Mouse (Mus musculus) heart, postnatal 0 days (tissue): ENCODE data around the gene Cox17. TPM values are rescaled to one million over a fixed set of nuclear protein-coding genes. Genes with fewer than 3 reads are reported as not detected.

Experiments used
- ATAC-seq: fragments of 200-750 bp; cut with Nextera tagmentation; 2 replicates; pipeline ENCODE4 v1.8.0; 2017; ENCODE audit warnings: low read depth, moderate number of reproducible peaks, moderate library complexity; ENCODE audit not compliant: insufficient read depth
- DNase-seq: peaks from one replicate; pipeline ENCODE4 v3.0.0-alpha.2; 2016; ENCODE audit warnings: low spot score
- H3K27ac ChIP-seq: fragments of 300-500 bp; sonication (generic); 2 replicates; pipeline ENCODE4 v1.5.1; 2014; ENCODE audit warnings: low read depth, mild to moderate bottlenecking
- H3K27me3 ChIP-seq: fragments of 300-500 bp; sonication (generic); 2 replicates; pipeline ENCODE4 v1.6.1; 2014; ENCODE audit warnings: low read length, mixed read lengths; ENCODE audit not compliant: control insufficient read depth, insufficient read depth
- H3K36me3 ChIP-seq: fragments of 300-500 bp; sonication (generic); replicated peaks from 2 replicates; pipeline ENCODE4 v1.6.1; 2014; ENCODE audit warnings: low read length, mixed read lengths; ENCODE audit not compliant: control insufficient read depth, insufficient read depth
- H3K4me1 ChIP-seq: fragments of 300-500 bp; sonication (generic); 2 replicates; pipeline ENCODE4 v1.6.1; 2014; ENCODE audit warnings: antibody characterized with exemption; ENCODE audit not compliant: control insufficient read depth, insufficient read depth
- H3K4me2 ChIP-seq: fragments of 300-500 bp; sonication (generic); 2 replicates; pipeline ENCODE4 v1.6.1; 2014; ENCODE audit warnings: low read depth, mild to moderate bottlenecking, low read length, moderate library complexity
- H3K4me3 ChIP-seq: fragments of 300-500 bp; sonication (generic); 2 replicates; pipeline ENCODE4 v1.5.1; 2014; ENCODE audit warnings: low read depth, low read length
- H3K9ac ChIP-seq: fragments of 300-500 bp; sonication (generic); replicated peaks from 2 replicates; pipeline ENCODE4 v1.6.1; 2014; ENCODE audit warnings: low read depth, low read length, mixed read lengths
- H3K9me3 ChIP-seq: fragments of 300-500 bp; sonication (generic); replicated peaks from 2 replicates; pipeline ENCODE4 v1.6.1; 2016; ENCODE audit warnings: low read length; ENCODE audit not compliant: control insufficient read depth
- CTCF ChIP-seq: IDR thresholded peaks from 2 replicates; pipeline ENCODE4 v1.5.1; 2016; ENCODE audit warnings: antibody characterized with exemption, control low read depth, low read depth
- EP300 ChIP-seq: IDR thresholded peaks from 2 replicates; pipeline ENCODE4 v1.6.1; 2016; ENCODE audit warnings: antibody characterized with exemption, low read depth
- WGBS: fragments of 180-500 bp; shearing (Covaris S2); extraction: QIAGEN DNeasy Blood & Tissue Kit; methylation state at CpG from one replicate; pipeline ENCODE4 v1.1.7; 2014; 5-methylcytosine and 5-hydroxymethylcytosine counted together
- polyA plus RNA-seq: library from polyadenylated mRNA; unstranded; fragments of >200 nt; fragmentation: Nextera tagmentation; extraction: Ambion mirVana; gene quantifications from 2 replicates; pipeline ENCODE4 v1.2.1, GENCODE M21; 2015
- total RNA-seq: library from RNA; depleted of rRNA; stranded (reverse); fragments of >200 nt; gene quantifications from 2 replicates; pipeline ENCODE4 v1.2.3, GENCODE M21; 2014; ENCODE audit warnings: low replicate concordance

Cox17 gene
- total and polyA plus RNA-seq, 2 experiments from 2014 or later, result 84.7 to 579 TPM

DNA sequence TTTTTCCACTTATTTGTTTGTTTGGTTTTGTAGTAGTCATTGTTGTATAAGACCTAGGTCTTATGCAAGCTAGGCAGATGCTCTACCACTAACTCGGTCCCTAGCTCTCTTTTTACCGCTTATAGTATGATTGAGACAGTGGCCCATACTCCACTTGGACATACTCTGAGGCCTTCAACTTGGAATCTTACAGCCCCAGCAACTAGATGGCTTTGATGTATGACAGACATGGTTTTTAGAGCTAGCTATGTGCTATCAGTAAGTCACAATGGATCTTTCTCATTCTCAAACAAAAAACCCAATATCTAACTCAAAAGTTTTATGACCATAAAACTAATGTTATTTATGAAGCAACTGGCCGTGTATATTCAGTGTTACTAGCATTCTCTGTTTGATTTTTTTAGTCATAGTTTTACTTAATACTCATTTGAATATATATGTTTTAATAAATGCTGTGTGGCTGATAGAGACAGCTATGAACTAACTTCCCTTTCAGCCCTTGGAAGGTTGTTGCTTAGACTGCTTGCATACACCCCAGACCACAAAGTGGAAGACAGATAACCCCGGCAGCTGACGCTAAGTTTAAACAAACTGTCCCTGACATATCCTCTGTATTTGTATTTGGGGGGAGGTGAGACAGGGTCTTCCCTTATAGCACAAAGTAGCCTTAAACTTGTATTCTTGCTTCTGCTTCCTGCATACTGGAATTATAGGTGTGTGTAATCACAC, 7.6 kb downstream of the Cox17 start:
- Histone ChIP-seq H3K4me3 (no peak overlapping the region), H3K9me3 (no peaks in the 10 kb centered on the region), H3K4me2 (no peak overlapping the region), H3K27me3 (no peaks in the 10 kb centered on the region), H3K27ac (peak overlapping the region; percentile 43; the same call in 1 of the 2 replicates), H3K4me1 (peaks cover 11% of the 10 kb centered on the region), H3K9ac (no peak overlapping the region), H3K36me3 (peaks cover 12% of the 10 kb centered on the region; the same call in 1 of the 2 replicates)
- TF ChIP-seq EP300 (no peak), CTCF (no peak)
- ATAC-seq, result no peak
- WGBS, result 60% methylated on average over 5 of the region's 5 CpGs
- no peak for DNase-seq

DNA sequence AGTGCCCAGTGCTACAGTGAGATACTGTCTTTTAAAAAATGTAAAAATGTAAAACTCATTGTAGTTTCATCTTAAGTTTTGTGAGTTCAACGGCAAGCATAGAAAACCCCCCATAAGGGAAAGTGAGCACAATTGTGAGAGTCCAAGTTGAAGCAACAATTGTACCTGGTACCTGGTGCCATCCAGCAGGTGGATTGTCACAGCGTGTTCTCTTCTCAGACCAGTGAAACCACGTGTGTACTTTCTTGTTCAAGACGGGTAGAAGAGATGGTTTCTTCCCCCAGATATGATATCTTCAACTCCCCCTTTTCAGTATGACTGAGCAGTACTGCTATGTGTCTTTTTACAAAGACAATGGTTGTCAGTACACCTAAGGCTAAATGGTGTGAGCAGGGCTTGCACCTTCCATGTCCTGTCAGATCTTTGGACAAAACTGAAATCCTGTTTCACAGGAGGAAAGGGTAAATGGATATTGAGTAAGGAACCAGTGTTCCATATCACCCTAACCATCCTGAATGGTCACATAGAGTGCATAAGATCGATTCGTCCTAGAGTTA, 11.5 kb downstream of the Cox17 start:
- 84% methylated on average over 6 of the region's 6 CpGs for WGBS
- Histone ChIP-seq H3K4me1 (peaks cover 29% of the 10 kb centered on the region), H3K4me3 (no peak overlapping the region), H3K9me3 (no peaks in the 10 kb centered on the region), H3K36me3 (no peaks in the 10 kb centered on the region), H3K27me3 (no peaks in the 10 kb centered on the region), H3K9ac (no peak overlapping the region), H3K4me2 (no peak overlapping the region), H3K27ac (no peak overlapping the region)
- no peak for DNase-seq
- no peak for TF ChIP-seq CTCF
- no peak for ATAC-seq

DNA sequence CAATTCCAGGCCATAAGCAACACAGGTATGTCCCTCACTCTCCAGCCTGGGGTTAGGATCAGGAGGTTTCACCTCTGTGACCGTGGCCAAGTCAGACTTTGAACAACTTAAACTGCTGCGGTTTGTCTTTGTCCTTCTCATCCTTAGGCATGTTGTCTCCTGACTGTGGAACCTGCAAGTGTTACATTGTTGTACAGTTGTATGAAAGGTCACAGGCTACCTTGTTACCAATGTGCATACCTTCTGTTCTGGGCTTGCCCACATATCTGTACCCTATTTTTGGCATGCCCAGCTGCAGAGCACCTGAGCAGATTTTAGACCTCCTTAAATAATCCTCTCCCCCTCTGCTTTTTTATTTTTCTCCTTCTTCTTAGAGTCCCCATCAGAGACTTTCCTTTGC, 12.4 kb downstream of the Cox17 start:
- no peaks in the 10 kb centered on the region for H3K27me3 ChIP-seq
- H3K36me3 ChIP-seq, result no peaks in the 10 kb centered on the region
- DNase-seq, result no peak
- peaks cover 25% of the 10 kb centered on the region for H3K4me1 ChIP-seq
- H3K4me2 ChIP-seq, result no peak overlapping the region
- no peaks in the 10 kb centered on the region for H3K9me3 ChIP-seq
- no peak for ATAC-seq
- TF ChIP-seq EP300 (no peak), CTCF (no peak)
- no peak overlapping the region for H3K9ac ChIP-seq
- WGBS, result 64% methylated on average over 2 of the region's 2 CpGs
- no peak overlapping the region for H3K27ac ChIP-seq
- no peak overlapping the region for H3K4me3 ChIP-seq

DNA sequence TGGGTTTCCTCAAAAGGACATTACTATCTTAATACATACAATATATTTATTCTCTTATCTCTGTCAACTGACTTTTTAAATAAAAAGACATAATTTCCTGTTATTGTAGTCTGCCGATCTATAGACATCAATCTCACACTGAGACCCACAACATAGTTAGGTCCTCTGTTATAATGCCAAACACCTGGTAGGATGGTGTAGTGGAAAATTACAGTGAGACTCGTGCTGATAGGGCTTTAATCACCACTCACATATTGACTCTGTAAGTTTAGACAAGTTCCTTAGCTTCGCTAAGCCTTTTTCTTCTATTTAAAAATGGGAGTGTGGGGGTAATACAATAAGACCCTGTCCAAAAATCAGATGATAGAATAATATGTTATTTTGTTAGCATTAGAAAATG, 13.1 kb downstream of the Cox17 start:
- 42% methylated on average over 3 of the region's 3 CpGs for WGBS

DNA sequence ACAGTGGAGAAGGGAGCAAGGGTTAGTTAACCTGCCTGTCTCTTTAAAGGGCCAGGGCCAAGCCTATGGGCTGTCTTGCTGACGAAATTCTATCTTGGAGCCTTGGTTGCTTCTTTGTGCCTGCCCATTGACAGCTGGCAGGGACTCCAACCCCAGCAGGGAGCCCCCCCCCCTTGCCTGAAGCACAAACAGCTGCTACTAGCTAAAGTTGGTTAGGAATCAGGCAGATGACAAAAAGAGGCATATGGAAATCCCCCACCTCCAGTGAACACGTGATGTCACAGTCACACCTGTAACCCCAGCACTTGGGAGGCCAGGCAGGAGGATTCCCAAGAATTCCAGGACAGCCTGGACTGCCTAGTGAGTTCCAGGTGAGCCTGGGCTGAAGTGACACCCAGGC, 13.5 kb downstream of the Cox17 start:
- Histone ChIP-seq H3K9ac (peak overlapping the region; percentile 9; the same call in 1 of the 2 replicates), H3K9me3 (no peaks in the 10 kb centered on the region), H3K36me3 (peaks cover 6% of the 10 kb centered on the region), H3K27me3 (no peaks in the 10 kb centered on the region), H3K4me3 (no peak overlapping the region), H3K4me2 (0 out of 2 replicates have a peak overlapping the region, but pooled peaks have one; percentile 9), H3K27ac (peak overlapping the region; percentile 99), H3K4me1 (peaks cover 25% of the 10 kb centered on the region)
- 14% methylated on average over 2 of the region's 2 CpGs for WGBS
- no peak for DNase-seq
- ATAC-seq, result no peak
- TF ChIP-seq CTCF (no peak), EP300 (no peak)

More for the DNA sequence above, 13.1 kb downstream of the Cox17 start:
- peak overlapping the region; percentile 99 for H3K27ac ChIP-seq
- no peak for TF ChIP-seq CTCF
- no peak for TF ChIP-seq EP300
- H3K4me2 ChIP-seq, result no peak overlapping the region
- ATAC-seq, result no peak
- no peaks in the 10 kb centered on the region for H3K27me3 ChIP-seq
- DNase-seq, result no peak
- peak overlapping the region; percentile 9; the same call in 1 of the 2 replicates for H3K9ac ChIP-seq
- peaks cover 25% of the 10 kb centered on the region for H3K4me1 ChIP-seq
- H3K36me3 ChIP-seq, result 0 out of 2 replicates have a peak, but pooled peaks cover 2% of the 10 kb centered on the region
- no peak overlapping the region for H3K4me3 ChIP-seq
- H3K9me3 ChIP-seq, result no peaks in the 10 kb centered on the region
